In genomic region chr6:122340349-122341000, GRCm38 (mm10) we compare ENCODE assay signal across 7 mouse cellular contexts. TPM values are rescaled to one million over a fixed set of nuclear protein-coding genes. Genes with fewer than 3 reads are reported as not detected.
DNase-seq lines count a peak whose midpoint lies in the region; ATAC-seq and TF ChIP-seq lines count a peak whose summit lies in the region.

Phc1 (minus strand) TSS chr6:122340561.

- DNase-seq in 3T3-L1 (ENCODE audit: low read depth, low spot score) (peak; percentile 74), A20 (ENCODE audit: low read depth, low spot score) (peak; percentile 56)
- DNase-seq in brain, embryonic 14.5 days (ENCODE audit: low read depth) = peak; percentile 92
- DNase-seq in gastrocnemius, postnatal 4 days (ENCODE audit: low spot score in 2 of 2) = no peak

- TF ChIP-seq CTCF in brain, embryonic 14.5 days (IDR thresholded peaks at IDR 0.05; ENCODE audit: borderline replicate concordance, extremely low read depth, insufficient read depth, insufficient read length) = no peak

- H3K27me3 ChIP-seq in intestine, embryonic 15.5 days (replicated peaks) = no peaks in the 10 kb centered on the region
- no peaks in the 10 kb centered on the region for H3K27me3 ChIP-seq in lung, embryonic 16.5 days (ENCODE audit: control insufficient read depth, insufficient read depth, low read depth, low read length)
- no peaks in the 10 kb centered on the region for H3K27me3 ChIP-seq in stomach, embryonic 14.5 days (ENCODE audit: control insufficient read depth, insufficient read depth, low read length)

- H3K9ac ChIP-seq in intestine, embryonic 15.5 days = peak within 1 kb of the TSS; percentile 67
- peak within 1 kb of the TSS; percentile 82 for H3K9ac ChIP-seq in lung, embryonic 16.5 days (ENCODE audit: low read length)
- H3K9ac ChIP-seq in stomach, embryonic 14.5 days (replicated peaks; ENCODE audit: low read depth, low read length) = peak within 1 kb of the TSS; percentile 61

- no peaks in the 10 kb centered on the region for H3K36me3 ChIP-seq in intestine, embryonic 15.5 days
- H3K36me3 ChIP-seq in lung, embryonic 16.5 days (ENCODE audit: control insufficient read depth, insufficient read depth, low read length) = 0 out of 2 replicates have a peak, but pooled peaks cover 2% of the 10 kb centered on the region
- H3K36me3 ChIP-seq in stomach, embryonic 14.5 days (ENCODE audit: control insufficient read depth, insufficient read depth, low read length) = no peaks in the 10 kb centered on the region; the same call in 1 of the 2 replicates

- H3K9me3 ChIP-seq in intestine, embryonic 15.5 days = no peaks in the 10 kb centered on the region
- H3K9me3 ChIP-seq in lung, embryonic 16.5 days (ENCODE audit: control insufficient read depth, low read length) = no peaks in the 10 kb centered on the region
- H3K9me3 ChIP-seq in stomach, embryonic 14.5 days (ENCODE audit: control insufficient read depth, low read depth, low read length) = no peaks in the 10 kb centered on the region

- peak within 1 kb of the TSS; percentile 77 for H3K4me3 ChIP-seq in intestine, embryonic 15.5 days (replicated peaks)
- H3K4me3 ChIP-seq in lung, embryonic 16.5 days (ENCODE audit: low read length) = peak within 1 kb of the TSS; percentile 76
- H3K4me3 ChIP-seq in stomach, embryonic 14.5 days (ENCODE audit: low read depth, low read length) = peak within 1 kb of the TSS; percentile 71

- peak within 1 kb of the TSS; percentile 92 for H3K27ac ChIP-seq in intestine, embryonic 15.5 days
- peak within 1 kb of the TSS; percentile 97 for H3K27ac ChIP-seq in lung, embryonic 16.5 days (ENCODE audit: low read length)
- H3K27ac ChIP-seq in stomach, embryonic 14.5 days (ENCODE audit: low read length) = peak within 1 kb of the TSS; percentile 96

- H3K4me1 ChIP-seq in intestine, embryonic 15.5 days (replicated peaks) = peaks cover 2% of the 10 kb centered on the region; the same call in 1 of the 2 replicates
- H3K4me1 ChIP-seq in lung, embryonic 16.5 days (replicated peaks; ENCODE audit: control insufficient read depth, insufficient read depth, low read length) = peaks cover 14% of the 10 kb centered on the region; the same call in 1 of the 2 replicates
- peaks cover 20% of the 10 kb centered on the region; the same call in 1 of the 2 replicates for H3K4me1 ChIP-seq in stomach, embryonic 14.5 days (ENCODE audit: control insufficient read depth, insufficient read depth, low read length)

- ATAC-seq in intestine, embryonic 15.5 days = peak; percentile 22
- ATAC-seq in lung, embryonic 16.5 days (ENCODE audit: low read depth) = peak; percentile 16
- 0 out of 2 replicates have a peak, but pooled peaks have one; percentile 3 for ATAC-seq in stomach, embryonic 14.5 days (ENCODE audit: insufficient number of reproducible peaks, insufficient read depth, low FRiP score, low read depth)

- no peak for TF ChIP-seq POLR2A in brain, embryonic 14.5 days (IDR thresholded peaks at IDR 0.05; ENCODE audit: borderline replicate concordance, extremely low read depth, insufficient read depth, insufficient read length, poor library complexity, severe bottlenecking)

- 1% methylated on average over 17 of the region's 17 CpGs for WGBS in intestine, embryonic 15.5 days
- 2% methylated on average over 17 of the region's 17 CpGs for WGBS in lung, embryonic 16.5 days
- WGBS in stomach, embryonic 14.5 days = 2% methylated on average over 17 of the region's 17 CpGs

- H3K4me2 ChIP-seq in intestine, embryonic 15.5 days (replicated peaks) = peak within 1 kb of the TSS; percentile 78
- H3K4me2 ChIP-seq in lung, embryonic 16.5 days (ENCODE audit: low read depth, low read length) = peak within 1 kb of the TSS; percentile 77
- peak within 1 kb of the TSS; percentile 58 for H3K4me2 ChIP-seq in stomach, embryonic 14.5 days (replicated peaks; ENCODE audit: low read depth, low read length)

RNA-seq across cellular contexts. Expression of gene Phc1, which starts in this region (rescaled TPM):
- 112 and 168 TPM in 2 replicates for polyA plus RNA-seq in brain, embryonic 14.5 days (2012; rRNA removed)
- 10 to 100 TPM; 24.3 to 24.8 TPM for total RNA-seq in gastrocnemius, postnatal 4 days (2021)
- polyA plus RNA-seq in intestine, embryonic 15.5 days (2015; fragmentation: Nextera tagmentation; extraction: Ambion mirVana) = 9.3 and 10.1 TPM in 2 replicates
- polyA plus RNA-seq in lung, embryonic 16.5 days (2015; fragmentation: Nextera tagmentation; extraction: Ambion mirVana) = 12.9 and 15.4 TPM in 2 replicates
- 23.4 and 25.9 TPM in 2 replicates for polyA plus RNA-seq in stomach, embryonic 14.5 days (2014; fragmentation: Nextera tagmentation; extraction: Ambion mirVana)

Comparison
In these comparisons a context has a peak if more than half of its experiments do, and no peak if none do; other contexts are left out.
1. DNase-seq: peak in 3T3-L1 (single experiment), A20 (single experiment) and brain, embryonic 14.5 days (single experiment); none in gastrocnemius, postnatal 4 days (0 of 2).
2. Peak in every context shown above with its lines, with median percentiles within 50 percentile points of each other: ATAC-seq, H3K27ac ChIP-seq, H3K4me2 ChIP-seq, H3K4me3 ChIP-seq and H3K9ac ChIP-seq.